Mouse (Mus musculus) bone marrow, adult 2 months (tissue): Measurements from ENCODE around the gene Arl14ep. TPM values are rescaled to one million over a fixed set of nuclear protein-coding genes. Genes with fewer than 3 reads are reported as not detected.
"Not testable (repeated sequence)": the region's sequence is repeated elsewhere in the genome, so short reads cannot be mapped to it uniquely, and the experiment has no call there.

Source experiments
- H3K27ac ChIP-seq: fragments of 200-500 bp; 2 replicates; pipeline ENCODE4 v1.5.1; 2012; ENCODE audit warnings: low read depth, mild to moderate bottlenecking, control low read depth, inconsistent platforms, low read length; ENCODE audit not compliant: control insufficient read depth, poor library complexity, insufficient read depth
- H3K4me1 ChIP-seq: fragments of 200-500 bp; 2 replicates; pipeline ENCODE4 v1.6.1; 2011; ENCODE audit warnings: low read length; ENCODE audit not compliant: control insufficient read depth, insufficient read depth
- H3K4me3 ChIP-seq: fragments of 200-500 bp; replicated peaks from 2 replicates; pipeline ENCODE3; 2011; ENCODE audit warnings: mild to moderate bottlenecking, low read depth, low read length, control low read depth; ENCODE audit not compliant: control insufficient read depth
- CTCF ChIP-seq: fragments of 200-500 bp; IDR thresholded peaks from 2 replicates; pipeline ENCODE4 v1.5.1; 2011; ENCODE audit warnings: low read length, control low read depth; ENCODE audit not compliant: control insufficient read depth, insufficient read depth
- POLR2A ChIP-seq: fragments of 200-500 bp; IDR thresholded peaks from 2 replicates; pipeline ENCODE4 v1.6.1; 2011; ENCODE audit warnings: low read depth, mild to moderate bottlenecking, control low read depth, low read length, borderline replicate concordance; ENCODE audit not compliant: control insufficient read depth
- WGBS: fragments of 180-500 bp; shearing (Covaris S2); methylation state at CpG from one replicate; pipeline ENCODE4 v1.1.7; 2018; 5-methylcytosine and 5-hydroxymethylcytosine counted together
- polyA plus RNA-seq: library from polyadenylated mRNA; stranded (reverse); fragments of >200 nt; gene quantifications from 2 replicates; pipeline ENCODE4 v1.2.4, GENCODE M21; 2011; ENCODE audit warnings: low replicate concordance; ENCODE audit not compliant: missing spikeins, insufficient read depth, insufficient read length

The Arl14ep gene
- polyA plus RNA-seq: 2.4 and 16.4 TPM in 2 replicates

- H3K27ac ChIP-seq: peak within 1 kb of the TSS; percentile 51; the same call in 1 of the 2 replicates
- 1% methylated on average over 36 of the region's 36 CpGs for WGBS
- peak within 1 kb of the TSS; percentile 86 for H3K4me3 ChIP-seq
- TF ChIP-seq CTCF (no peak), POLR2A (peak; percentile 69; the same call in 1 of the 2 replicates)
- no peaks in the 10 kb centered on the region for H3K4me1 ChIP-seq
These were observed at the start of gene Arl14ep for GRCm38 (mm10) chr2:106973959-106974639. Gene Arl14ep, minus strand, starts transcription at chr2:106974424.

GRCm38 (mm10) chr2:107022713-107023112 is 48.5 kb upstream of the Arl14ep start:
- Histone ChIP-seq H3K27ac (no peak overlapping the region), H3K4me3 (no peak overlapping the region), H3K4me1 (no peaks in the 10 kb centered on the region)
- WGBS: 88% methylated on average over 5 of the region's 5 CpGs
- TF ChIP-seq POLR2A (no peak), CTCF (no peak)

GRCm38 (mm10) chr2:107019331-107019730 is 45.1 kb upstream of the Arl14ep start:
- TF ChIP-seq CTCF (no peak), POLR2A (no peak)
- H3K4me3 ChIP-seq: no peak overlapping the region
- H3K27ac ChIP-seq: no peak overlapping the region
- no peaks in the 10 kb centered on the region for H3K4me1 ChIP-seq
- WGBS: 64% methylated on average over 2 of the region's 2 CpGs

- H3K4me1 ChIP-seq: no peaks in the 10 kb centered on the region
- no peak overlapping the region for H3K4me3 ChIP-seq
- H3K27ac ChIP-seq: no peak overlapping the region
- TF ChIP-seq CTCF (no peak), POLR2A (no peak)
- WGBS: 64% methylated on average over 4 of the region's 4 CpGs
These were observed 38.9 kb upstream of the Arl14ep start for GRCm38 (mm10) chr2:107013161-107013560.

- no peak for TF ChIP-seq CTCF
- no peak for TF ChIP-seq POLR2A
- H3K4me1 ChIP-seq: no peaks in the 10 kb centered on the region
- 82% methylated on average over 4 of the region's 4 CpGs for WGBS
These were observed 38.1 kb upstream of the Arl14ep start for GRCm38 (mm10) chr2:107012318-107012717.

GRCm38 (mm10) chr2:107010160-107010559 is 35.9 kb upstream of the Arl14ep start:
- WGBS: 76% methylated on average over 6 of the region's 6 CpGs
- TF ChIP-seq CTCF (no peak), POLR2A (no peak)
- H3K4me3 ChIP-seq: no peak overlapping the region
- no peak overlapping the region for H3K27ac ChIP-seq
- no peaks in the 10 kb centered on the region for H3K4me1 ChIP-seq

More at GRCm38 (mm10) chr2:107012318-107012717, 38.1 kb upstream of the Arl14ep start:
- H3K27ac ChIP-seq: no peak overlapping the region
- H3K4me3 ChIP-seq: no peak overlapping the region

- TF ChIP-seq CTCF: no peak
- no peak for TF ChIP-seq POLR2A
- 66% methylated on average over 3 of the region's 3 CpGs for WGBS
- H3K27ac ChIP-seq: no peak overlapping the region
These were observed 32.2 kb upstream of the Arl14ep start for GRCm38 (mm10) chr2:107006378-107006777.

GRCm38 (mm10) chr2:107005876-107006275 is 31.7 kb upstream of the Arl14ep start:
- H3K4me3 ChIP-seq, H3K4me1 ChIP-seq, H3K27ac ChIP-seq: not testable (repeated sequence)
- WGBS: 63% methylated on average over 4 of the region's 4 CpGs

More at GRCm38 (mm10) chr2:107006378-107006777, 32.2 kb upstream of the Arl14ep start:
- Histone ChIP-seq H3K4me3 (no peak overlapping the region), H3K4me1 (no peaks in the 10 kb centered on the region)

GRCm38 (mm10) chr2:106991261-106991660 is 17.0 kb upstream of the Arl14ep start:
- Histone ChIP-seq H3K27ac (no peak overlapping the region), H3K4me1 (no peaks in the 10 kb centered on the region), H3K4me3 (no peak overlapping the region)
- 19% methylated on average over 1 of the region's 1 CpGs for WGBS
- no peak for TF ChIP-seq POLR2A
- TF ChIP-seq CTCF: no peak
